9 mouse cellular contexts compared by ENCODE assay signal in genomic region chr1:192822652-192823525, GRCm38 (mm10). TPM values are rescaled to one million over a fixed set of nuclear protein-coding genes. Genes with fewer than 3 reads are reported as not detected.
DNase-seq lines count a peak whose midpoint lies in the region; ATAC-seq and TF ChIP-seq lines count a peak whose summit lies in the region.
"Had no signal": no experiment of that assay in that cellular context is flagged by ENCODE, and none has a peak within 500 bp of the region (broad histone marks: within the 10 kb centered on the region; RNA-seq: fewer than 3 reads in every experiment).

No protein-coding gene starts in this region.

- no peak overlapping the region for H3K4me3 ChIP-seq in hindbrain, postnatal 0 days (ENCODE audit: low read length)
- H3K4me3 ChIP-seq: liver, embryonic 13.5 days had no signal

- no peak for DNase-seq in Patski (ENCODE audit: low read depth, low spot score)
- DNase-seq in cerebellum, postnatal 25 days: peak; percentile 25 to 38
- peak; percentile 60 for DNase-seq in gastrocnemius, postnatal 25 days
- peak; percentile 71 for DNase-seq in hindbrain, postnatal 0 days (ENCODE audit: low spot score)
- DNase-seq in lung, postnatal 4 days: peak; percentile 55 to 72
- DNase-seq in layer of hippocampus, postnatal 25 days (ENCODE audit: extremely low spot score in 1 of 2, low spot score in 1 of 2): no peak
- DNase-seq in right cerebral cortex, postnatal 10 days (ENCODE audit: low spot score in 2 of 2): no peak
- DNase-seq: liver, embryonic 13.5 days had no signal

- CTCF ChIA-PET in Patski (lab: Charles Lee): interaction anchor here (0.8 to 1.5 kb wide), 4 partner anchors 9 to 32 kb away, joined by 3 read pairs; no protein-coding TSS in a partner anchor

- POLR2A ChIA-PET in Patski (lab: Charles Lee): interaction anchor here (0.6 to 1.3 kb wide), 2 partner anchors 32 to 59 kb away, joined by 5 read pairs; no protein-coding TSS in a partner anchor

- H3K9ac ChIP-seq in hindbrain, postnatal 0 days (replicated peaks; ENCODE audit: low read length): no peak overlapping the region; the same call in 1 of the 2 replicates
- H3K9ac ChIP-seq: liver, embryonic 13.5 days had no signal

- ATAC-seq in Patski: peak; percentile 55
- ATAC-seq in hindbrain, postnatal 0 days: peak; percentile 83
- no peak for ATAC-seq in megakaryocyte-erythroid progenitor cell, adult 5-6 weeks (replicated peaks; ENCODE audit: low FRiP score, low TSS enrichment, poor library complexity, severe bottlenecking)

- peaks cover 6% of the 10 kb centered on the region; the same call in 1 of the 2 replicates for H3K4me1 ChIP-seq in hindbrain, postnatal 0 days (ENCODE audit: insufficient read depth, low read length)

- in situ Hi-C loops in Patski (cut with MboI; ENCODE audit: low pct_unique_long_range_greater_than_20kb): no loop called here

- no peak overlapping the region for H3K4me2 ChIP-seq in hindbrain, postnatal 0 days (ENCODE audit: low read depth, low read length)
- H3K4me2 ChIP-seq: liver, embryonic 13.5 days had no signal

- H3K27me3 ChIP-seq in Patski: no peaks in the 10 kb centered on the region
- no peaks in the 10 kb centered on the region for H3K27me3 ChIP-seq in hindbrain, postnatal 0 days (ENCODE audit: insufficient read depth, low read length)
- H3K27me3 ChIP-seq: liver, embryonic 13.5 days had no signal

- no peaks in the 10 kb centered on the region for H3K9me3 ChIP-seq in hindbrain, postnatal 0 days (ENCODE audit: low read length)

- peak overlapping the region; percentile 52; the same call in 1 of the 2 replicates for H3K27ac ChIP-seq in hindbrain, postnatal 0 days
- H3K27ac ChIP-seq: liver, embryonic 13.5 days had no signal

- TF ChIP-seq CTCF in Patski (IDR thresholded peaks at IDR 0.05): no peak
- no peak for TF ChIP-seq CTCF in hindbrain, postnatal 0 days (IDR thresholded peaks at IDR 0.05; ENCODE audit: low read depth)

- no peaks in the 10 kb centered on the region for H3K36me3 ChIP-seq in hindbrain, postnatal 0 days (ENCODE audit: insufficient read depth, low read length)
- H3K36me3 ChIP-seq: liver, embryonic 13.5 days had no signal

- WGBS in hindbrain, postnatal 0 days: 12% methylated on average over 13 of the region's 13 CpGs

RNA-seq across cellular contexts. Expression of gene Sertad4, which starts 32.7 kb away (rescaled TPM):
- polyA plus RNA-seq in Patski (2021): 16.1 TPM
- 1 to 10 TPM; 3.4 to 3.7 TPM for total RNA-seq in gastrocnemius, postnatal 25 days (2021)
- total RNA-seq in hindbrain, postnatal 0 days (2014; rRNA removed): 5.3 and 5.4 TPM in 2 replicates
- polyA plus RNA-seq in hindbrain, postnatal 0 days (2015; fragmentation: Nextera tagmentation; extraction: Ambion mirVana): 13.2 and 14.2 TPM in 2 replicates
- 10 to 100 TPM; 14.5 to 19.5 TPM for total RNA-seq in layer of hippocampus, postnatal 25 days (2021)
- total RNA-seq in megakaryocyte-erythroid progenitor cell, adult 5-6 weeks (2014; fragmentation: Nextera tagmentation): 0.57 TPM in 1 of 2 replicates, not detected in the other
- not detected in 2 replicates for total RNA-seq in megakaryocyte-erythroid progenitor cell, adult 5-6 weeks (2017)

RNA-seq across cellular contexts. Expression of gene Hhat, which starts 51.9 kb away (rescaled TPM):
- 5.2 TPM for polyA plus RNA-seq in Patski (2021)
- under 1 TPM; 0.72 TPM for total RNA-seq in gastrocnemius, postnatal 25 days (2021)
- 5.4 and 6.9 TPM in 2 replicates for total RNA-seq in hindbrain, postnatal 0 days (2014; rRNA removed)
- polyA plus RNA-seq in hindbrain, postnatal 0 days (2015; fragmentation: Nextera tagmentation; extraction: Ambion mirVana): 3.5 and 3.7 TPM in 2 replicates
- total RNA-seq in layer of hippocampus, postnatal 25 days (2021): 1 to 10 TPM; 1.2 to 1.8 TPM
- total RNA-seq in megakaryocyte-erythroid progenitor cell, adult 5-6 weeks (2014; fragmentation: Nextera tagmentation): 1.8 and 8.0 TPM in 2 replicates
- total RNA-seq in megakaryocyte-erythroid progenitor cell, adult 5-6 weeks (2017): 0.80 and 1.1 TPM in 2 replicates

Comparison
In these comparisons a context has a peak if more than half of its experiments do, and no peak if none do; other contexts are left out.
1. DNase-seq: peak in cerebellum, postnatal 25 days (2 of 2), gastrocnemius, postnatal 25 days (single experiment), hindbrain, postnatal 0 days (single experiment) and lung, postnatal 4 days (2 of 2); none in Patski (single experiment), layer of hippocampus, postnatal 25 days (0 of 2) and right cerebral cortex, postnatal 10 days (0 of 2).